Mouse (Mus musculus) liver, postnatal 0 days (tissue): ENCODE measurements around the gene Col6a6. TPM values are rescaled to one million over a fixed set of nuclear protein-coding genes. Genes with fewer than 3 reads are reported as not detected.

Source experiments
- ATAC-seq: fragments of 200-750 bp; cut with Nextera tagmentation; 2 replicates; pipeline ENCODE4 v1.8.0; 2017; ENCODE audit warnings: mild to moderate bottlenecking, moderate library complexity
- DNase-seq: peaks from one replicate; pipeline ENCODE4 v3.0.0-alpha.2; 2016
- H3K27ac ChIP-seq: fragments of 300-500 bp; sonication (generic); 2 replicates; pipeline ENCODE4 v1.5.1; 2014; ENCODE audit warnings: antibody characterized with exemption, moderate library complexity, mild to moderate bottlenecking, low read depth
- H3K27me3 ChIP-seq: fragments of 300-500 bp; sonication (generic); 2 replicates; pipeline ENCODE4 v1.6.1; 2014; ENCODE audit warnings: low read length, control low read depth, mixed read lengths; ENCODE audit not compliant: insufficient read depth
- H3K36me3 ChIP-seq: fragments of 300-500 bp; sonication (generic); replicated peaks from 2 replicates; pipeline ENCODE4 v1.6.1; 2014; ENCODE audit warnings: mild to moderate bottlenecking, control low read depth, low read length, moderate library complexity, mixed read lengths; ENCODE audit not compliant: insufficient read depth
- H3K4me1 ChIP-seq: fragments of 300-500 bp; sonication (generic); 2 replicates; pipeline ENCODE4 v1.6.1; 2014; ENCODE audit warnings: antibody characterized with exemption, mild to moderate bottlenecking, control low read depth; ENCODE audit not compliant: insufficient read depth
- H3K4me2 ChIP-seq: fragments of 300-500 bp; sonication (generic); 2 replicates; pipeline ENCODE4 v1.6.1; 2014; ENCODE audit warnings: low read depth, mild to moderate bottlenecking, low read length, moderate library complexity, mixed read lengths
- H3K4me3 ChIP-seq: fragments of 300-500 bp; sonication (generic); 2 replicates; pipeline ENCODE4 v1.5.1; 2014; ENCODE audit warnings: low read depth, low read length
- H3K9ac ChIP-seq: fragments of 300-500 bp; sonication (generic); replicated peaks from 2 replicates; pipeline ENCODE4 v1.6.1; 2014; ENCODE audit warnings: mild to moderate bottlenecking, moderate library complexity
- H3K9me3 ChIP-seq: fragments of 300-500 bp; sonication (generic); 2 replicates; pipeline ENCODE4 v1.6.1; 2016; ENCODE audit warnings: mild to moderate bottlenecking, control low read depth, low read length, mixed read lengths
- CTCF ChIP-seq: sonication (generic); IDR thresholded peaks from 2 replicates; pipeline ENCODE4 v1.5.1; 2016; ENCODE audit warnings: antibody characterized with exemption, low read depth
- EP300 ChIP-seq: IDR thresholded peaks from 2 replicates; pipeline ENCODE4 v1.6.1; 2016; ENCODE audit warnings: antibody characterized with exemption, low read depth, mild to moderate bottlenecking
- WGBS: fragments of 180-500 bp; shearing (Covaris S2); extraction: QIAGEN DNeasy Blood & Tissue Kit; methylation state at CpG from one replicate; pipeline ENCODE4 v1.1.7; 2014; ENCODE audit not compliant: insufficient replicate concordance; 5-methylcytosine and 5-hydroxymethylcytosine counted together
- polyA plus RNA-seq: library from polyadenylated mRNA; unstranded; fragments of >200 nt; fragmentation: Nextera tagmentation; extraction: Ambion mirVana; gene quantifications from 2 replicates; pipeline ENCODE4 v1.2.1, GENCODE M21; 2015

Gene Col6a6
- polyA plus RNA-seq, 1 experiment from 2014 or later, result 0.14 TPM

DNA sequence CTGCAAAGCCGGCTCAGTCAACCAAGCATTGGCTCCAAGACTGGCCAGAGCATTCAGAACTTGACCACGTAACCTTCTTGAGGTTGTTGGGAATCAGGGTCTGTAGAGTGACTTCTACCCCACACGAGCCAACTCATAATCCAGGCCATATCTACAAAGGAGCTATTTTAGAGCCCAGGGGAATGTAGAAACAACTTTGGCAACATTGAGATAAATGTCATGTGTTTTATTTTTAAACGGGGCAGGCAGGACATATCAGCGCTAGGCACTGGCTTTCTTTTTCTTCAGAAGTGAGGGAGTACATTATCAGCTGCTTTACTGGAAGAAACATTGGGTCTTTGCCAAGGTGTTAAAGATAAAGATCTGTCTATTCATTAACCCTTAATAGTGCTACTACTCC lies 36.1 kb downstream of the Col6a6 start:
- no peak for TF ChIP-seq CTCF
- DNase-seq (no peak), ATAC-seq (no peak)
- no peak overlapping the region for H3K9ac ChIP-seq
- no peaks in the 10 kb centered on the region for H3K4me1 ChIP-seq
- H3K4me3 ChIP-seq, result no peak overlapping the region
- no peaks in the 10 kb centered on the region for H3K36me3 ChIP-seq
- 63% methylated on average over 5 of the region's 5 CpGs for WGBS
- no peak overlapping the region for H3K27ac ChIP-seq
- no peaks in the 10 kb centered on the region for H3K9me3 ChIP-seq
- no peak overlapping the region for H3K4me2 ChIP-seq
- H3K27me3 ChIP-seq, result no peaks in the 10 kb centered on the region

DNA sequence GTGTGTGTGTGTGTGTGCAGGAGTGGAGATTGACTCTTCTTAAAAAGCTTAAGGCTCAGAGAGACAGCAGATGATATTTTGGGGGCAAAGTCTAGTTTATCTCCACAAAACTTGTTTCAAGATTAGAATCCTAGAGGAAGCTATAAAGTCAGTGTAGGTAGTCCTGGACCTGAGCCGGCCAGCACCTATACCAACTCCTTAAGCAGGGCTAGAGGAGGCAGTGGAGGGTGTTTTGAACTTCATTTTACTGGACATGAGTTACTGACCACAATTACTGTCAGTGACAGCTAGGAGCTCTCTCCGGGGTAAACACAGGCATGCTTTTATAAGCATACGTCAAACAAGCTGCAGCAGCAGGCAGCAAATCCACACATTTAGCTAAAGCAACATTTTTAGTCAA lies 39.8 kb downstream of the Col6a6 start:
- WGBS, result 67% methylated on average over 3 of the region's 3 CpGs
- no peaks in the 10 kb centered on the region for H3K27me3 ChIP-seq
- TF ChIP-seq CTCF (no peak), EP300 (no peak)
- no peak for DNase-seq
- H3K9ac ChIP-seq, result no peak overlapping the region
- no peak overlapping the region for H3K27ac ChIP-seq
- H3K9me3 ChIP-seq, result no peaks in the 10 kb centered on the region
- H3K4me1 ChIP-seq, result no peaks in the 10 kb centered on the region
- no peak overlapping the region for H3K4me3 ChIP-seq
- H3K36me3 ChIP-seq, result no peaks in the 10 kb centered on the region
- no peak overlapping the region for H3K4me2 ChIP-seq
- no peak for ATAC-seq

DNA sequence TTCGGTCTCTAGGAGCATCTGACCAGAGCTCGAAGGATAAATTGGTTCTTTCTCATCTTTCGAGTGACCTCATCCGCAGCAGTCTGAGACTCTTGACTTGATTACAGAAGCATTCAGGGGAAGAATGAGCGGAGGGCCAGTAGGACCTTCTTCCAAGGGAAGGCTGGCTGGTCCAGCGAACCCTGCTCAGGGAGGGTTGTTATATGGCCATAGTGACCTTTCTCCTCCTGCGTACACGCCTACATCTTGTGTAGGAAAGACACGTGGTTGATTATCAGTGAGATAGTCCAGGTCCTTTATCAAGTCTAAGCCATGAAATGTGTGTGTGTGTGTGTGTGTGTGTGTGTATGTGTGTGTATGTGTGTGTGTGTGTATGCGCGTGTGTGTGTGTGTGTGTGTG lies 40.2 kb downstream of the Col6a6 start:
- Histone ChIP-seq H3K4me2 (no peak overlapping the region), H3K9me3 (no peaks in the 10 kb centered on the region), H3K4me1 (no peaks in the 10 kb centered on the region), H3K27ac (no peak overlapping the region), H3K9ac (no peak overlapping the region), H3K4me3 (no peak overlapping the region), H3K27me3 (no peaks in the 10 kb centered on the region), H3K36me3 (no peaks in the 10 kb centered on the region)
- TF ChIP-seq CTCF (no peak), EP300 (no peak)
- ATAC-seq (no peak), DNase-seq (no peak)
- WGBS, result 71% methylated on average over 11 of the region's 11 CpGs

DNA sequence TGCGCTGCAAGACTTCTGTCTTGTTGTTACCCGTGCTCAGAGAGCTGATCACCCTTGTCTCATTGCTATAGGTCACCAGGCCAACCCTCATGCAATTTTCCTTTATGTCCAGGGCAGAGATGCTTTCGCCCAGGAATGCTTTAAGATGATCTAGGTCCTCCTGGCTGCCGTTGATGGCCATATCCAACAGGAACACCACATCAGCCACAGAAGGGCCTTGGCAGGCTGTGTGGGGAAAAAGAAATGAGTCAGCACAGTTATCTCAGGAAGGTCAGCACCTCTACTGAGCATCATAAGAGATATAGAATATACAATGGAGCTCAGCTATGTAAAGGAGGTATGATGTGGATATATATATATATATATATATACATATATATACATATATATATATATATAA lies 43.9 kb downstream of the Col6a6 start:
- ATAC-seq, result no peak
- Histone ChIP-seq H3K36me3 (no peaks in the 10 kb centered on the region), H3K4me1 (no peaks in the 10 kb centered on the region), H3K9me3 (no peaks in the 10 kb centered on the region), H3K4me2 (no peak overlapping the region), H3K27ac (no peak overlapping the region), H3K27me3 (no peaks in the 10 kb centered on the region), H3K9ac (no peak overlapping the region), H3K4me3 (no peak overlapping the region)
- TF ChIP-seq CTCF, result no peak
- 80% methylated on average over 4 of the region's 4 CpGs for WGBS
- no peak for DNase-seq

- H3K27ac ChIP-seq, result no peak overlapping the region
- DNase-seq (no peak), ATAC-seq (no peak)
- H3K9ac ChIP-seq, result no peak overlapping the region
- no peak overlapping the region for H3K4me3 ChIP-seq
- 83% methylated on average over 15 of the region's 15 CpGs for WGBS
- H3K4me2 ChIP-seq, result no peak overlapping the region
- TF ChIP-seq CTCF (no peak), EP300 (no peak)
- H3K27me3 ChIP-seq, result no peaks in the 10 kb centered on the region
- no peaks in the 10 kb centered on the region for H3K9me3 ChIP-seq
- no peaks in the 10 kb centered on the region for H3K36me3 ChIP-seq
- no peaks in the 10 kb centered on the region for H3K4me1 ChIP-seq
These were observed 47.3 kb downstream of the Col6a6 start for GRCm38 (mm10) chr9:105780696-105781095.

- H3K4me3 ChIP-seq, result no peak overlapping the region
- H3K4me2 ChIP-seq, result no peak overlapping the region
- DNase-seq (no peak), ATAC-seq (no peak)
- no peaks in the 10 kb centered on the region for H3K27me3 ChIP-seq
- no peaks in the 10 kb centered on the region for H3K9me3 ChIP-seq
- H3K27ac ChIP-seq, result no peak overlapping the region
- no peaks in the 10 kb centered on the region for H3K36me3 ChIP-seq
- H3K9ac ChIP-seq, result no peak overlapping the region
- TF ChIP-seq EP300 (no peak), CTCF (no peak)
- no peaks in the 10 kb centered on the region for H3K4me1 ChIP-seq
- WGBS, result 82% methylated on average over 6 of the region's 6 CpGs
These were observed 49.2 kb downstream of the Col6a6 start for GRCm38 (mm10) chr9:105778741-105779140.

DNA sequence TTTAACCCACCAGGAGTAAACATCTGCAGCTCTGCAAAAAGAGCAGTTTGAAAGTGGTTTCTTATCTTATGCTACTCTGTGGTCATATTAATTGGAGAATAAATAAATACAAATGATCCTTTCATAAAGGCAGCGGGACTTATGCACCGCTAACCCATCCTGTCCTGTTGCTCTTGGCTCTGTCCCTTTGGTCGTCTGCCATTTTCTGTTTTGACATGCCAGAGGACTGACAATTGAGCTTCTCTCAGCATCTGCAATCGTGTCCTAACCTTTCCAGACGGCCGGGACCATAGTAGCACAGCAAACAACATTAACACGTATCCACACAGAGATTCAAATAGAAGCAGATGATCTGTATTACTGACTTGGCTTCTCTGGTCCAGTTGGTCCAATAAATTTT lies 53.1 kb downstream of the Col6a6 start:
- H3K36me3 ChIP-seq, result no peaks in the 10 kb centered on the region
- WGBS, result 72% methylated on average over 7 of the region's 7 CpGs

More for the DNA sequence above, 53.1 kb downstream of the Col6a6 start:
- DNase-seq (no peak), ATAC-seq (no peak)
- Histone ChIP-seq H3K27me3 (no peaks in the 10 kb centered on the region), H3K4me3 (no peak overlapping the region), H3K27ac (no peak overlapping the region), H3K4me1 (no peaks in the 10 kb centered on the region), H3K9ac (no peak overlapping the region), H3K4me2 (no peak overlapping the region), H3K9me3 (no peaks in the 10 kb centered on the region)
- TF ChIP-seq CTCF (no peak), EP300 (no peak)
